Mouse (Mus musculus) E14TG2a.4 (cell line): ENCODE measurements around the gene Myog.

Experiments
- CTCF ChIP-seq: conservative IDR thresholded peaks from 2 replicates; pipeline ENCODE4 v1.5.1; 2014; ENCODE audit warnings: low read length
- NANOG ChIP-seq: IDR thresholded peaks from 2 replicates; pipeline ENCODE4 v1.6.1; 2014; ENCODE audit warnings: borderline replicate concordance, low read length, mixed read lengths
- POU5F1 ChIP-seq: IDR thresholded peaks from 2 replicates; pipeline ENCODE4 v1.6.1; 2014; ENCODE audit warnings: low read length, borderline replicate concordance

- TF ChIP-seq CTCF (no peak), POU5F1 (no peak), NANOG (no peak)
Measured at GRCm38 (mm10) chr1:134297265-134297664, 7.5 kb downstream of the Myog start.
